Mouse (Mus musculus): Measurements from ENCODE around the gene Ctss.

Gene Ctss

GRCm38 (mm10) chr3:95526622-95527211 lies at the start of gene Ctss:
TSS of gene Ctss (plus strand) at chr3:95526786.
- peak; percentile 47 to 64 for DNase-seq (ENCODE audit: low spot score in 2 of 2)

- DNase-seq (ENCODE audit: low spot score in 2 of 2), result no peak
Observed at GRCm38 (mm10) chr3:95478966-95479365, 47.6 kb upstream of the Ctss start.

GRCm38 (mm10) chr3:95486421-95486820 lies 40.2 kb upstream of the Ctss start:
- no peak for DNase-seq (ENCODE audit: low spot score in 2 of 2)

- no peak for DNase-seq (ENCODE audit: low spot score in 2 of 2)
Observed at GRCm38 (mm10) chr3:95488679-95489078, 37.9 kb upstream of the Ctss start.

GRCm38 (mm10) chr3:95490238-95490637 lies 36.3 kb upstream of the Ctss start:
- DNase-seq (ENCODE audit: low spot score in 2 of 2), result no peak

GRCm38 (mm10) chr3:95494342-95494741 lies 32.2 kb upstream of the Ctss start:
- DNase-seq (ENCODE audit: low spot score in 2 of 2), result peak; percentile 41 to 58

- no peak for DNase-seq (ENCODE audit: low spot score in 2 of 2)
Observed at GRCm38 (mm10) chr3:95498229-95498628, 28.4 kb upstream of the Ctss start.

GRCm38 (mm10) chr3:95499024-95499423 lies 27.6 kb upstream of the Ctss start, which contains the start of gene Ctsk:
TSS of gene Ctsk (plus strand) at chr3:95499256.
- no peak for DNase-seq (ENCODE audit: low spot score in 2 of 2)

GRCm38 (mm10) chr3:95499496-95500140 lies 27.0 kb upstream of the Ctss start:
- DNase-seq (ENCODE audit: low spot score in 2 of 2), result no peak

GRCm38 (mm10) chr3:95502312-95502711 lies 24.3 kb upstream of the Ctss start:
- DNase-seq (ENCODE audit: low spot score in 2 of 2), result no peak

GRCm38 (mm10) chr3:95509348-95509747 lies 17.2 kb upstream of the Ctss start:
- no peak for DNase-seq (ENCODE audit: low spot score in 2 of 2)

GRCm38 (mm10) chr3:95511611-95512180 lies 14.9 kb upstream of the Ctss start:
- DNase-seq (ENCODE audit: low spot score in 2 of 2), result peak; percentile 28 to 46

GRCm38 (mm10) chr3:95516614-95517041 lies 10.0 kb upstream of the Ctss start:
- DNase-seq (ENCODE audit: low spot score in 2 of 2), result no peak

GRCm38 (mm10) chr3:95517493-95517898 lies 9.1 kb upstream of the Ctss start:
- peak; percentile 23 to 50 for DNase-seq (ENCODE audit: low spot score in 2 of 2)

- DNase-seq (ENCODE audit: low spot score in 2 of 2), result no peak
Observed at GRCm38 (mm10) chr3:95518891-95519290, 7.7 kb upstream of the Ctss start.

- no peak for DNase-seq (ENCODE audit: low spot score in 2 of 2)
Observed at GRCm38 (mm10) chr3:95519315-95519714, 7.3 kb upstream of the Ctss start.

GRCm38 (mm10) chr3:95520100-95520499 lies 6.5 kb upstream of the Ctss start:
- no peak for DNase-seq (ENCODE audit: low spot score in 2 of 2)

- peak in 1 of 2 experiments; percentile 35 for DNase-seq (ENCODE audit: low spot score in 2 of 2)
Observed at GRCm38 (mm10) chr3:95521168-95521567, 5.4 kb upstream of the Ctss start.

- DNase-seq (ENCODE audit: low spot score in 2 of 2), result peak; percentile 53 to 70
Observed at GRCm38 (mm10) chr3:95523662-95524061, 2.9 kb upstream of the Ctss start.

- no peak for DNase-seq (ENCODE audit: low spot score in 2 of 2)
Observed at GRCm38 (mm10) chr3:95524673-95525072, 1.9 kb upstream of the Ctss start.

- DNase-seq (ENCODE audit: low spot score in 2 of 2), result no peak
Observed at GRCm38 (mm10) chr3:95526111-95526510, 475 bp upstream of the Ctss start.

GRCm38 (mm10) chr3:95529814-95530213 lies 3.2 kb downstream of the Ctss start:
- DNase-seq (ENCODE audit: low spot score in 2 of 2), result peak in 1 of 2 experiments; percentile 21

- no peak for DNase-seq (ENCODE audit: low spot score in 2 of 2)
Observed at GRCm38 (mm10) chr3:95531025-95531424, 4.4 kb downstream of the Ctss start.

Measured in natural killer cell, adult 2 months (primary cell).